Mouse (Mus musculus) frontal cortex, adult 2 months (tissue): ENCODE results near the gene Fgfr2. TPM values are rescaled to one million over a fixed set of nuclear protein-coding genes. Genes with fewer than 3 reads are reported as not detected.

Experiments used
- DNase-seq, 2 experiments: peaks; one replicate each; pipeline ENCODE4 v3.0.0; 2022; ENCODE audit warnings: low spot score in 1 of 2; ENCODE audit errors: extremely low spot score in 1 of 2
- polyA plus RNA-seq: library from polyadenylated mRNA; depleted of rRNA; stranded (reverse); fragments of >200 nt; gene quantifications from 2 replicates; pipeline ENCODE4 v1.2.3, GENCODE M21; 2012

Gene Fgfr2
- polyA plus RNA-seq, 1 experiment = 69.6 TPM

DNA sequence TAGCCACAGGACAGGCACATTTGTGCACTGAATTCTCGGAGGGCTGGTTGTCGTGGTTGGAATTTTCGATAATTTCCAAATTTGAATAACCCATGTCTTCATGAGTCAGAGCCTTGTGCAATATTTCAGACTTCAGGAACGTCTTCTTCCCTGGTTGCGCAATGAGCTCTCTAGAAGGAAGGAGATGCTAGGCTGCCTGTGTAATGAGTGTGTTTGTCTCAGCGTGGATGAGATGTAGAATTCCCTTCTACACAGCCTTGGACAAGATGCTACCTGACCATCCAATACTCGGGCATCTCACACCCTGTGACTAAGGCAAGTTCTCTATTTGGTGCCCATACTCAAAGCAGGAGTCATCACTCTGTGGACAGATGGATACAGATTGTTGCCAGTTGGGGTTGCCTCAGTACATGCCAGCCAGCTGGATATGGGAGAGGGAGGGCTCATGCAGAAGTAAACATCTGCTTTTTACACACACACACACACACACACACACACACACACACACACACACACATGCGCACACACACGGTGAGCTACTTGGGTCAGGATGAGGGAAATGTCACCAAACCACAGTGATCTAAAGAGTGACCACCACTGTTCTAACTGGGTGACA lies 2179.8 kb downstream of the Fgfr2 start:
- no peak for DNase-seq

DNA sequence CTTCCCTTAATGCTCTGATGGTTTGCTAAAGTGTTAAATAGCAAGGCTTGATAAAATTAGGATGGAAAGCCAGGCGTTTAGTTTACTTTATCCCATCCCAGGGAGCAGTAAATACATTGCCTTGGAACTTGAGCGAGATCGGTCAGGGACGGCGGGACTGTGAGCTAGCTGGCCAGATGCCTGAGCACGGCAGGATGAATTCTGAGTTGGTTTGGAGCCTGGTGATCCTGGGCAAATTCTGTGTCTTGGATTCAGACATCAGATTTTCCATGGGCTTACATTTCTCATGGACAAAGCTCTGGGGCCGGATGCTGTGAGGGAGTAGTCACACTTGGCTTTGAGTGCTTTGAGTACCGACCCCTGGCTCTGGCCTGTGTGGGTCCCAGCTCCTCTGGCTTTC lies 2182.4 kb downstream of the Fgfr2 start:
- no peak for DNase-seq

DNA sequence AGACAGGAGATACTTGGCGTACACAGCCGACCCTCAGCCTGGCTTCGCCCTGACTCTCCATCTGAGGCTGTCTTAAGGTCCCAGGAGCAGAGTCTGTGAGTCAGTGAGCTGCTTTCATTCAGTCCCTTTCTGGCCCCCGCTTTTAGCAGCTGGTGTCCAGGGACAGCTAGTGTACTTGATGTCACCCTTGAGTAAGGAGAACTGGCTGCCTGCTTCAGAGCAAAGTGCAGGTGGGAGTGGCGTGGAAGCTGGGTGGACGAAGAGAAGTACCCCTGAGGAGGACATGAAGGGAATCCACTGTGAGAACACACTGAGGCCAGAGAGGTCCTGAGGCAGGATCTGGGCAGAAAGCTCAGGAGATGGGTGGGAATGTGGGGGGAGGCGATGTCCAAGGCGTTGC lies 2184.3 kb downstream of the Fgfr2 start:
- no peak for DNase-seq

DNA sequence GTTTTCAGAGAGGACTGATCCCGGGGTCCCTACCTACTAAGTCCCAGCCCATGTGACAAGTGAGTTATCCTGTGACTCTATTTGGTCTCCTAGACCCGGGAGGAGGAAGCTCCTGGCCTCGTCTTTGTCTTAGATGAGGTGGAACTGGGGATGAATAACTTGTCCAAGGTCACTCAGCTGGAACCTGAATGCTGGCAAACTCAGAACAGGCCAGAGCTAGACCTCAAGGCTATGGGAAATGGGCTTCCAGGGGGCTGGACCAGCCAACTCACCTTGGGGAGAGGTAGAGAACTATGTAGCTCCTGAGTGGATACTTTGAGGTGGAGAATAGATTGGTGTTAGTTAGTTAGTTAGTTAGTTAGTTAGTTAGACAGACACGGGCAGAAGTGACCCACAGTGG lies 2185.1 kb downstream of the Fgfr2 start:
- no peak for DNase-seq

DNA sequence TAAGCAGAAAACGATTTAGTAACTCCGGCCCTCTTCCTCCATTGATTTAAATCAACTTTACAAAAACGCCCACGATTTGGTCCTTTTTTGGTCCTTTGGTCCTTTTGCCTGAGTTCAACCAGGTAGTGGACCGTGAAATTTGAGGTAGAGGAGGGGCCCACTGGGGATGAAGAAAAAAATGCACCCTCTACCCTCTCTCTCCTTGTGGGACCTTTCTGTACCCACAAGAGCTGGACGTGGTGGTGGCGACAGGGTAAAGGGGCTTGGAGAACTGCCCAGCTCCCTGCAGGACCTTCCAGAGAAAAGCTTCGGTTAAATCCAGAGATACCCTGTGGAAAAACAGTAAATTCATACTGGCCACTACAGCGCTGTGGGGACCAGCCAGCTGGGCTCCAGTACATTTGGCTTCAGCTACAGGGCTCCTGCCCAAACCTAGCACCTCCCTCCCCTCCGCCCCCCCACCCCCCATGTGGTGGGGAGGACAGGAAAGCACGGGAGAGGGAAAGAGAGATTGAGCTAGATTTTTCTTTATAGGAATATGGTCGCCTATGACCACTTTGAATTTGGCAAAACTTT lies 2185.8 kb downstream of the Fgfr2 start:
- DNase-seq = no peak

DNA sequence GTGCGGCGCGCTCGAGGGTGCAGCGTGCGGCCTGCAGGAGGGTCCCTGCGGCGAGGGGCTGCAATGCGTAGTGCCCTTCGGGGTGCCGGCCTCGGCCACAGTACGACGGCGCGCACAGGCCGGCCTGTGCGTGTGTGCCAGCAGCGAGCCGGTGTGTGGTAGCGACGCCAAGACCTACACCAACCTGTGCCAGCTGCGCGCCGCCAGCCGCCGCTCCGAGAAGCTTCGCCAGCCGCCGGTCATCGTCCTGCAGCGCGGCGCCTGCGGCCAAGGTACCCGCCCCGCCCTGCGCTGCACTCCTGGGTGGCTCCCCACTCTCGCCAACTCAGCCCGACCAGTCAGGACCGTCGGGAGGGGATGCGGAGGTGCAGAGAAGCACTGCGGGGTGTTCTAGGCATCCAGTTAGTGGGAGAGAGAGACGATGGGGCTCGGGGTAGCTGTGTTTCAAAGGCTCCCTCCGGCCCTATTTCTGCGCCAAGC lies 2186.6 kb downstream of the Fgfr2 start:
- no peak for DNase-seq

DNA sequence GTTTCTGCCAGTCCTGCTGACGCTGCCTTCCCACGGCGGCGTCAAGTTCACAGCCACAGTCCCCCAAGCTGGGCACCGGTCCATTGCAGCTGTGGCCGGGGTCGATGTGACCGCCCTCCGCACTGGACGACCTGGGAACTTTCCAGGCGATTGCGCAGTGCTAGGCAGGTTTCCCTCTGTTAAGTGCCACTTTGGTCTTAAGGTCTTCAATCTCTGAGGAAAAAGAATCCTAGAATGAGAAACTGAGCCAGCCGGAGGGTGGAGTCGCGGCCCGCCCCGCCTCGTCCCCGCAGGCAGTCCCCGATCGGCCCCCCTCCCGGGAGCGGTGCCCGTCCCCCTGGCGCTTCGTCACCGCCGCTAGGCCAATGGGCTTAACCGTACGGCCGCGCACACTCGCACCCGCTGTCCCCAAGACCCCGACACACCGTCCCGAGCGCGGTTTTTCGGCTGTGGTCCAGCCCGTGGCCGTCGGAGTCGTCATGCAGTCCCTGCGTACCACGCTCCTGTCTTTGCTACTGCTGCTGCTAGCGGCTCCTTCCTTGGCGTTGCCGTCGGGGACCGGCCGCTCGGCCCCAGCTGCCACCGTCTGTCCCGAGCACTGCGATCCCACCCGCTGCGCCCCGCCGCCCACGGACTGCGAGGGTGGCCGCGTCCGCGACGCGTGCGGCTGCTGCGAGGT lies 2187.2 kb downstream of the Fgfr2 start, which contains the start of gene Htra1:
TSS of gene Htra1 (plus strand) at position 319 of the 679 bp plus-strand sequence.
- peak; percentile 52 to 78 for DNase-seq

DNA sequence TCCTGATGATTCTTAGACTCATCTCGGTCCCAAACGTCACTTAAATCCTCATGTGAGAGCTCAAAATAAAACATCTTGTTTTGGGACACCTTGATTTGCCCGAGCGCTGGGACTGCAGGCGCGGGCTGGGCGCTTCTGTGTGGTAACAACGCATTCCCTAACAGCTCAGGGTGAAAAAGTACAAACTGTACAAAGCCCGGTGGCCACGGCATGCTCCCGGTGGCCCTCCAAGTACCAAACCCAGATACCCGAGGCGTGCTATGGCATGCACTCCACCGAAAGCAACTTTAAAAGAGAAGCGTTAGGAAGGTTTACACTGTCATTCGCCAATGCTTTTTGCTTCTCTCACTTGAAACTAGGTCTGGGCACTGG lies 2187.7 kb downstream of the Fgfr2 start:
- DNase-seq = no peak

DNA sequence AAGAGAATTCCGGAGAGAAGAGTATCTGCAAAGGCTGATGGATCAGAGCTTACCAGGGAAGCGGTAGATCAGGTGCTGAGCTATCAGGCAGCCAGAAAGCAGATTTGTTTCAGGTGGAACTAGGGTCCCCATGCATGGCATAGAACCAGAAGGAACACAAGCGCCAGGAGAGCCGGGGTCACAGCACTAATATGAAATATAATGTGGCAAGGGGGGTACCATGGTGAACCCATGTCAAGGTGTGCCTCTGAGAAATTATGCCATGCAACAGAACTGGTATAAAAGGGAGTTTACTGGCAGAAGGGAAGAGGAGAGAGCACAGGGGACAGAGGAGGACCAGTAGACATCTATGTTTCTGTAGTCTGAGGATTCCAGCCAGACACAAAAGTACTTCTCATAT lies 2188.5 kb downstream of the Fgfr2 start:
- DNase-seq = no peak

DNA sequence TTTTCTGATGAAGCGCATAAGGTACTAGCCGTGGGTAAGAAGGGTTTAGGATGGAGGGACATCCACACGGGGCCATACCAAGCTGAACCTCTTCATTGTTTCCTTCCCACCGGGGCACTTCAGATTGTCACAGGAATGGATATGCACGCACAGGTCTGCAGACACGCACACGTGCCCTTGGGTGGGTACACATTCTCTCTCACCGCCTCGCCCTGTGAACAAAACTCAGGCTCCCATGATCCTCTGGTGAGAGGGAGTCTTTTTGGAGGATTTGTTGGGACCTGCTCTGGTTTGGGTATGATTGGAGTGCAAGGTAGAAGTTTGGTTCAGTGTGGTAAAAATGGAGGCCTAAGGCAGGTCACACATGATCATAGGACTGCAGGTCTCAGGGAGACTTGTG lies 2190.2 kb downstream of the Fgfr2 start:
- DNase-seq = no peak

DNA sequence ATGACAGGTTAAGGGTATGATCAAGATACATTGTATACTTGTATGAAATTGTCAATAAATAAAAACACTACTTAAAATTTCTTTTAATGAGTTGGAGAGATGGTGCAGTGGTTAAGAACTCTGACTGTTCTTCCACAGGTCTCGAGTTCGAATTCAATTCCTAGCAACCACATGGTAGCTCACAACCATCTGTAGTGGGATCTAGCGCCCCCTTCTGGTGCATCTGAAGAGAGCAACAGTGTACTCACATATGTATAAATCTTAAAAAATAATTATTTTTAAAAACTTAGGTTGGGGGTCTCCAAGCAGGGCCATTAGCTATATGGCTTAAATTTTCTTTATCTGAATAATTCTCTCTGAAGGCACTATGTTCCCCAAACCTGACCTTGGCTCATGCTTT lies 2192.7 kb downstream of the Fgfr2 start:
- DNase-seq = no peak

DNA sequence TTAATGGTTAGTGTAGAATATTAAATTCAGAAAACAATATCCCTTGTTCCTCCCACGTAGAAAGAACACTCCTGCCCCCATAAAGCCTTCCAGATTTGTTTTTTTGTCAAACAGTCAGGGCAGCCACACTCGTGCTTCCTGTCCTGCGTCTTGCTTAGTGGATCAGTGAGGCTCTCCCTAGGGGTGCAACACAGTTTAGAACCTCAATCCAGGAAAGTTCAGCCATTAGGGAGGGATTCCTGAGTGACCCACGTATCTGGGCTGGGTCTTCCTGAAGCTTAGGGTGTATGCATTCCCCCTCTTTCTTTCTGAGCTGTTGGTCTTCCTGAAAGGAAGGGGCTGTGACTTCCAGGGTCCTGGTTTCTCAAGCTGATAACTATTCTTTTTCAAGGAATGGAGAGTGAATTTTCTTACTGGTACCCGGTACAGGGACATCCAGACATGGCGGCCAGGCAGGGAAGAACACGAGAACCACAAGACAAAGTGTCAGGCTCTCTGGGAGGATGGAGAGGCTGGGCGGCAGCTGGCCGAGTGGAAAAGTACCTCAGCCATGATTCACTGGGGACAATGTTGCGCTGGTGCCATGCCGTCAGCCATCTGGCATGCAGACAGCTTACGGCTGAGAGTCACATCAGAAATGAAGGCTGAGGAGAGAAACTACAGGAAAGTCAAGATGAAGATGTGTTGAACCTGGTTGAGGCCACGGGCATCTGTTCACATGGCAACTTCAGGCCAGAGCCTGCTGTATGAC lies 2200.0 kb downstream of the Fgfr2 start:
- peak in 1 of 2 experiments; percentile 49 for DNase-seq

DNA sequence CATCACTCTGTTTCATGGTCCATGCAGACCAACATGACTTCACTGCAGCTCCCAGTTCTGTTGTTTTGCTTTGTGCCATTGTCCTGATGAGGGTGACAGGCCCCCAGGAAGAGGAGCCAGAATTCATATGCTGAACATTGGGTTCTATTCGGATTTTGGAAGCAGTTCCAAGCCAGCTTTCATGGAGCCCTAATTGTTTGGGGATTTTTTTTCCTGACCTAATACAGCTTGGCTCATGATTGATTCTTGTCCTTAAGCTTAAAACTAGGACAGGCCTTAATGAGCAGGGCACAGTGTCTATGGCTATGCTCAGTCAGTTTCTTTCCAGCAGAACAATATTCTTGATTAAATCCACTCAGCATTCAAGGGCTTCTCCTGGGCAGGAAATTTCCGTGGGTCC lies 2204.9 kb downstream of the Fgfr2 start:
- DNase-seq = no peak

DNA sequence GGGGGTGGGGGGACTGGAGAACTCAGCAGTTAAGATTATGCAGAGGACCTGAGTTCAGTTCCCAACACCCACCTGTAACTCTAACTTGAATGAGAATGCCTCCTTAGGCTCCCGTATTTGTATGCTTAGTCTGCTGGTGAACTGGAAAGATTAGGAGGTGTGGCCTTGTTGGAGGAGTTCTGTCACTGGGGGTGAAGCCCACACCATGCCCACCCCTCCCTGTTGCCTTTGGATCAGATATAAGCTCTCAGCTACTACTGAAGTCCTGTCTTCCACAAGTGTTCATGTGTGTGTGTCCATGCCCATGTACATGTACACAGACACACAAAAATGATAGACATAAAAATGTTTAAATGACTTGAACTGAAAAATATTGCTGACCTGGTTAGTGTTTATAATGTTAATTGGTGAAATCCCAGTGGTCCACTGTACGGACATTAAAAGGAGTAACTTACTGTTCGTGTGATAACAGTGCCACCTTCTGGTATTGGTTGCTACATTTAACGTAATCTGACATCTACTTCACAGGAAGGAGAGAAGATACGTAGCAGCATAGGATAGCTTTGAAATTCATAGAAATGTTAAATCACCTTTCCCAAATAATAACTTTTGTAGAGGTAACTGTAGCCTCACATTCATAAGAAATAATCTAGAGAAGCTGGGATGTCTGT lies 2208.3 kb downstream of the Fgfr2 start:
- DNase-seq = peak in 1 of 2 experiments; percentile 76

DNA sequence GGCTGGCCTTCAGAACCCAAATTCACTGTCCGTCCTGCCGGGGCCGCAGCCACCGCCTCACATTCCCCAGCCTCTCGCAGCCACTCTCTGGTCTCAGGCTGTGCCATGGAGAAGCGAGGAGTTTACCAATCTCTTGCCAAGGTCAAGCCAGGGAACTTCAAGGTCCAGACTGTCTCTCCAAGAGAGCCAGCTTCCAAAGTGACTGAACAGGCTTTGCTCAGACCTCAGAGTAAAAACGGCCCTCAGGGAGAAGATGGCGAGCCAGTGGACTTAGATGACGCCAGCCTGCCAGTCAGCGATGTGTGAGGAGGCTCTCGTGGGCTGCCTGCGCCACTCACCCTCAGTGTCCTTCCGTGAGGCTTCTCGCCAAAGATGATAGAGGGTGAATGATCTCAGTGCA lies 2212.3 kb downstream of the Fgfr2 start:
- DNase-seq = no peak

DNA sequence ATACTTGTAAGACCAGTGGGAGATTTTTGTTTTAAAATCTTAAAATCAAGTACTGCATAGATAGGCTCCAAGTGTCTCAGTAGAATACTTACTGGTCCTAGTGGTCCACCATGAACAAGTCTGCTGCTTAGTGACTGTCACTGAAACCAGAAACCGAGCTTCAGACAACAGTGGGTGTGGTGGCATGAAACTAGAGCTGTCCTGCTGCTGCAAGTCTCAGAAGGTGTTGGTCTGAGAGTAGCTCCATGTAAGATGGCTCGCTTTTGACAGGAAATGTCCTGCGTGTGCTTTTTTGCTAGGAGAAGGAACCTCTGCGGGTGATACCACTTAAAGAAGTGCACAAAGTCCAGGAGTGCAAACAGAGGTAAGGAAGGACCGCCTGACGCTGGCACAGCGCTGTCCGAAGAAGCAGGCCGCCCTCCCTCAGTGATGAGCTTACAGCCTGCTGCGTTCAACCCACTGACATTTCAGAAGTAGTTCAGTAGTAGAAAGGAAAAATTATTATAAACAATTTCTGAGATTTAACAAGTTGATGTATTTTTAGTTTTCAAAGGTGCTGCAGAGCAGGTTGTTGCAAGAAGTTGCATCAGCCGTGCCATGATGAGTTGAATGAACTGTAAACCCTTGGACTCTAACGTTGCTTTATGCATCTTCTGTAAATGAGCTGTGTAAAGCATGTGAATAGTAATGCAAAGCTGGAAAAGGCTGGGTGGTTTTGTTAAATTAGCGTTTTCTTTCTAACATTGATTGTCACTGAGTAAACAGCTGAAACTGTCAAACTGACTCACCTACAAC lies 2218.4 kb downstream of the Fgfr2 start:
- DNase-seq = no peak

DNA sequence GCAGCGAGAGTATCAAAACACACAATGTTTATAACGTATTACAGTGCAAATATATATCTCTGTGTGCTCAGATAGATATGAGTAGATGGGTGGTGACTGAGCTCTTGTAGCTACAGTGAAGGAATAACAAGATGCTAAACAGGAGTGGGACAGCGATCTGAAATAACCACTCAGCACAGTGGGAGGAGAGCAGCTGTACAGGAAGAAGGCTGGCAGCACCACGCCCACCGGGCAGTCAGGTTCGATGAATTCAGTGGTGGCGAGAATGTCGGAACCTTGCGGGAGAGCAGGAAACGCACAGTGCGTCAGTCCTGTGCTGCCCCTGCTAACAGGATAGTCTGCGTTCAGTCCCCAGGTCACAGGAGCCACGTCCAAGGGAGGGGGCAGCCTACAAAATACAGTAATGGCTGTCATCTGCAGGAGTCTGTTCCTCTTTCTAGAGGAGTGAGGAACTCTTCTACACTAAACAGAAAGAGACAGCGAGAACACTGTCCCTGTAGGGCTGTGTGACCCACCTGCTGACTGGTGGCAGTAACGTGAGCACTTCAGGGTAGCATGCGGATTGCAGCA lies 2219.6 kb downstream of the Fgfr2 start:
- DNase-seq = peak; percentile 35 to 72

DNA sequence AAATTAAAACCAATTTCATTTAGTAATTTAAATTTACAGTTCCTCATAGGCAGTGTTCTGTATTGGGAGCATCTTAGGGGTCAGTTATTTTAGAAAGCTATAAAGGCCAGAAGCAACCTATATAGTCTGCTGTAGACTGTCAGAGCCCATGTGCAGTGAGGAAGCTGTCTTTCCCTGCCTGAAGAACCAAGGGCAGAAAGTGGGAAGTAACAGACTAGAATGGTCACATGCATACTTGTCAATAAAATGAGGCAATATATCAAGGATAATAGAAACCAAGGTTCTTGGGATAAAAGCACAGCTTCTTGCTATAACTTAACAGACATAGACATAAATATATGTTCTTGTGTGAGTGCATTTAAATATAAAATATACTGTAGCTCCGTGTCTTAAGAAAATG lies 2220.2 kb downstream of the Fgfr2 start:
- DNase-seq = no peak

DNA sequence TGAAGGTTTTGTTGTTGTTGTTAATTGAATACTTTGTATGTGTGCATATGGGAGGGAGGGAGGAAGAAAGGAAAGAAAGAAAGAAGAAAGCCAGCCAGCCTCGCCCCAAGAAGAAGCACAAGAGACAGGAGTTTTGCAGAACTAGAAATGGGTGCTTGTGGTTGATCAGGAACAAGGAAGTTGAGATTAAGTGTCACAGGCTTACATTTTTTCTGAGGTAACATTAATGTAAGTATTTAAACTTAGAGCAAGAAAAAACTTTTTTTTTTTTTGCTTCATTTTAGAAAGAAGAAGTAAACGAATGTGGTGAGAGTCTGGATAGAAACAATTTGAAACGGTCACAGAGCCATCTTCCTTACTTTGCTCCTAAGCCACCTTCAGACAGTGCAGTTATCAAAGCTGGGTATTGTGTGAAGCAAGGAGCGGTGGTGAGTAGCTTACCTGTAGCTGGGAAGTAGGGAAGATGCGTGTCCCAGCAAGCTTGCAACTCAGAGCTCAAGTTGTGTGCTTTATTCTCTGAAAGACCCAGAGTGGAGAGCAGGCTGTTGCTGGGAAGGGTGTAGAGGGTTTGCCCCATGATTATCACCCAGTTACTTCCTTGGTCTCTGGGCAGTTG lies 2222.8 kb downstream of the Fgfr2 start:
- no peak for DNase-seq
